Mouse (Mus musculus): ENCODE measurements around the gene Nup107. TPM values are rescaled to one million over a fixed set of nuclear protein-coding genes. Genes with fewer than 3 reads are reported as not detected.

The Nup107 gene
- polyA plus RNA-seq, 1 experiment from 2014 or later: 64.8 TPM

DNA sequence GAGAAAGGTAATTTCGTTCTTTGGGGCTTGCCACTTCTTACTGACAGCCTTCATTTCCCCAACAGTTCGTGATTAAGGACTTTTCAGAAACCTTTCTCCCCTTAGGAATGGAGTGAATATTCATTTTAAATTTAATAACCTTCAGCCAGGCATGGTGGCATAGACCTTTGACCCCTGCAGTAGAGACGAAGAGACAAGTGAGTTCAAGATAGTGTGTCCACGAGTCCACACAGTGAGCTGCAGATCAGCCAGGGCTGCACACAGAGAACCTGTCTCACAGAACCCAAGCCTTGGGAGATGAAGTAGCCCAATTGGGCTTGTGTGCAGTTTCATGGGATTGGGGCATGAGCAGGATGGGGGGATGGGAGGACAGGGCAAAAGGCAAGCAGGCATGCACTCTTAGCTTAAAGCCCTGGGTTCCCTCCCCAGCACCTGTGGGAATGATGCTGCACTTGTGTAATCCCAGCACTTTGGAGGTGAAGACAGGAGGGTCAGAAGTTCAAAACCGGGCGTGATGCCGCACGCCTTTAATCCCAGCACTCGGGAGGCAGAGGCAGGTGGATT lies 80.2 kb downstream of the Nup107 start:
- Histone ChIP-seq H3K9me3 (ENCODE audit: control insufficient read depth, low read length) (no peaks in the 10 kb centered on the region), H3K4me1 (replicated peaks; ENCODE audit: control insufficient read depth, insufficient read depth, low read length) (peaks cover 13% of the 10 kb centered on the region), H3K27me3 (ENCODE audit: control insufficient read depth, insufficient read depth, low read depth, low read length) (no peaks in the 10 kb centered on the region)

DNA sequence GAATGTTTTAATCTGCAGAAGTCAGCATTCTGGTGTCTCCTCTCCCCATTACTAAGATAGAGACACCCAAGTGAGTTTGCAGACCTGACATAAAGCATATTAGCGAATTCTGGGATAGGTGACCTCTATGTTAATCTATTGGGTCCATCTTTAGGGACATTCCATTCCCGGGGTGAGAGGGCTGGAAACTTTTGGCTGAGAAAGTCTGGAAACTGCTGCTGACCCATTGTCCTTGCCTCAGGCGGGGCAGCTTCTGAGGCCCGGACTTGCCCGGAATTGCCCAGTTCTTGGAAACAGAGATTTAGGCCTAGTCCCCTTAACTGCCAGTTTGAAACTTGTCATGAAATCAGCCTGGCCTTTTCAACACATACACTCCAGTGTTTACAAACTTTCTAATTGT lies 81.1 kb downstream of the Nup107 start:
- H3K4me1 ChIP-seq (replicated peaks; ENCODE audit: control insufficient read depth, insufficient read depth, low read length): peaks cover 15% of the 10 kb centered on the region
- no peaks in the 10 kb centered on the region for H3K27me3 ChIP-seq (ENCODE audit: control insufficient read depth, insufficient read depth, low read depth, low read length)
- H3K4me3 ChIP-seq (ENCODE audit: low read length): peak overlapping the region; percentile 99
- 61% methylated on average over 5 of the region's 5 CpGs for WGBS
- ATAC-seq (ENCODE audit: low read depth): no peak
- no peaks in the 10 kb centered on the region for H3K9me3 ChIP-seq (ENCODE audit: control insufficient read depth, low read length)
- peak overlapping the region; percentile 40; the same call in 1 of the 2 replicates for H3K9ac ChIP-seq (ENCODE audit: low read length)
- H3K27ac ChIP-seq (ENCODE audit: low read length): no peak overlapping the region
- H3K36me3 ChIP-seq (ENCODE audit: control insufficient read depth, insufficient read depth, low read length): peaks cover 12% of the 10 kb centered on the region; the same call in 1 of the 2 replicates
- peak overlapping the region; percentile 74 for H3K4me2 ChIP-seq (ENCODE audit: low read depth, low read length)

More for the DNA sequence above, 80.2 kb downstream of the Nup107 start:
- peaks cover 5% of the 10 kb centered on the region; the same call in 1 of the 2 replicates for H3K36me3 ChIP-seq (ENCODE audit: control insufficient read depth, insufficient read depth, low read length)
- H3K4me2 ChIP-seq (ENCODE audit: low read depth, low read length): no peak overlapping the region
- WGBS: 86% methylated on average over 9 of the region's 9 CpGs
- no peak overlapping the region for H3K27ac ChIP-seq (ENCODE audit: low read length)
- no peak overlapping the region for H3K9ac ChIP-seq (ENCODE audit: low read length)
- H3K4me3 ChIP-seq (ENCODE audit: low read length): no peak overlapping the region
- ATAC-seq (ENCODE audit: low read depth): no peak

DNA sequence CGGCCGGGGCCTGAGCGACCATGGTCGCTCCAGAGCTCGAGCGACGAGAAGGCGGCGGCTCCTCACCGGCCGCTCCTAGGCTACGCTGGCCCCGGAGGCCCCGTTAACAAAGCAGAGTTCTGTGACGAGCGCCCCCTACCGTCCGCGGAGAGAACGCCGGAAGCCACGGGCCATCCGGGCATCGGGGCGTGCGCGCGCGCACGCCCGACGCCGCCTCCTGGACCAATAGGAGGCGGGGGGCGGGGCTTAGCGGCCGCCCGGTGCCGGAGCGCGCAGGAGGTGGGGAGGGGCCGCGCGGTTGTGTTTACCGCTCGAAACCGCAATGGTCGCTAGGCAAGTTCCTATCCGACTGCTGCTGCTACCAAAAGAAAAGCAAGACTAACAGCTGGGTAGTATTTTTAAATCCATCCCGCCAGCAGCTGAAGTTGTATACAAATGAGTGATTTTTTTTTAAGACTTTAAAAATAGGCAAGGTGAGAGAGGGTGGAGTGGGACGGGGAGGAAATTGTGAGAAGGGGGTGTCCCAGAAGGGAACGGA lies 81.8 kb downstream of the Nup107 start, which contains the start of gene Mdm2:
TSS of gene Mdm2 (minus strand) at position 155 of the 538 bp plus-strand sequence.
- H3K4me1 ChIP-seq (replicated peaks; ENCODE audit: control insufficient read depth, insufficient read depth, low read length): peaks cover 16% of the 10 kb centered on the region
- no peaks in the 10 kb centered on the region for H3K9me3 ChIP-seq (ENCODE audit: control insufficient read depth, low read length)
- peaks cover 15% of the 10 kb centered on the region; the same call in 1 of the 2 replicates for H3K36me3 ChIP-seq (ENCODE audit: control insufficient read depth, insufficient read depth, low read length)
- H3K4me3 ChIP-seq (ENCODE audit: low read length): peak within 1 kb of the TSS; percentile 99
- H3K27ac ChIP-seq (ENCODE audit: low read length): peak within 1 kb of the TSS; percentile 98
- peak within 1 kb of the TSS; percentile 100 for H3K9ac ChIP-seq (ENCODE audit: low read length)
- under 1% methylated on average over 51 of the region's 52 CpGs for WGBS
- H3K27me3 ChIP-seq (ENCODE audit: control insufficient read depth, insufficient read depth, low read depth, low read length): no peaks in the 10 kb centered on the region
- ATAC-seq (ENCODE audit: low read depth): peak; percentile 89
- peak within 1 kb of the TSS; percentile 74 for H3K4me2 ChIP-seq (ENCODE audit: low read depth, low read length)

DNA sequence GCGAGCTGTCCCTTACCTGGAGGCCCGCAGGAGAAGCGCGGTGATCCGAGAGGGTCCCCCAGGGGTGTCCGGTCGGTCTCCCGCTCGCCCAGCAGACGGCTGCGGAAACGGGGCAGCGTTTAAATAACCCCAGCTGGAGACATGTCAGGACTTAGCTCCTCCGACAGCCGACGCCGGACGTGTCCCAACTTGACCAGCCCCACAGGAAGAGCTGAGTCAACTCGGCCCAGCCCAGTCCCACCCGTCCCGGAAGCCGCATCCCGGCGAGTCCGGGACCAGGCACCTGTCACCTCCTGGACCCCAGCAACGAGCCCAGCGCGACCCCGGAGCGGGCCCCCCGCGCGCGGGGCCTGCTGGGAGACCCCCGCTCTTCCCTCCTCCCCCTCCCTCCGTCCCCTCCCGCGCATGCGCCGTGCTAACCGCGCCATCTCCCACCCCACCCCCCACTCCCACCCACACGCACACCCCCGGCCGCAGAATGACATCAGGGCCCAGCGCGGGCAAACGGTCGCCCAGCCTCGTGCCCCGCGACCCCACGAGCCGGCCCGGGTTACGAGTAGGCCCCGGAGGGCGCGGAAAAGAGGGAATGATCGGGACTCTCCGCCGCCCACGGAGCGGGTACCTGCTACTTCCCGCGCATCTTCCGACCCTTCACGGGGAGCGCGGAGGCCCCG lies 82.4 kb downstream of the Nup107 start:
- peaks cover 17% of the 10 kb centered on the region; the same call in 1 of the 2 replicates for H3K36me3 ChIP-seq (ENCODE audit: control insufficient read depth, insufficient read depth, low read length)
- H3K4me2 ChIP-seq (ENCODE audit: low read depth, low read length): peak overlapping the region; percentile 65
- no peaks in the 10 kb centered on the region for H3K9me3 ChIP-seq (ENCODE audit: control insufficient read depth, low read length)
- no peaks in the 10 kb centered on the region for H3K27me3 ChIP-seq (ENCODE audit: control insufficient read depth, insufficient read depth, low read depth, low read length)
- peak overlapping the region; percentile 99 for H3K4me3 ChIP-seq (ENCODE audit: low read length)
- peak overlapping the region; percentile 98 for H3K27ac ChIP-seq (ENCODE audit: low read length)
- ATAC-seq (ENCODE audit: low read depth): peak; percentile 84
- peaks cover 16% of the 10 kb centered on the region for H3K4me1 ChIP-seq (replicated peaks; ENCODE audit: control insufficient read depth, insufficient read depth, low read length)
- peak overlapping the region; percentile 100 for H3K9ac ChIP-seq (ENCODE audit: low read length)
- WGBS: under 1% methylated on average over 54 of the region's 71 CpGs

DNA sequence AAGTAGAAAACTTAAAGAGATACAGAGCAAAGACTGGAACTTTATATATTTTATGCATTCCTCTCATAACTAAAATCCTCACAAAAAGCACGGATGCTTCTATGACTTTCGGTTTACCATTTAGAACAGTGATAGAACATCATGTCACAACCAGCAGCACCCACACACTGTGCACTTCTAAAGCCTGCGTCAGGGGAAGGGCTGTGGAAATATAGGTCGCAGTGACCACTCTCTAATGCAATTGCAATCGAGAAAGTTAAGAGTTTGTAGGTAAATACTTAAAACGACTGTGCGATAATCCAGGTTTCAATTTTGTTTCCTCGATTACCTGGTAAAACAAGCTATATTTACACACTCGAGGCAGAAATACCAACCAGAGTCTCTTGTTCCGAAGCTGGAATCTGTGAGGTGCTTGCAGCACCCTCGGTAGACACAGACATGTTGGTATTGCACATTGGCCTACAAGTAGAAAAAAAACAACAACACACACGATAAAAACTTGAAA lies 83.1 kb downstream of the Nup107 start:
- H3K27ac ChIP-seq (ENCODE audit: low read length): no peak overlapping the region
- peaks cover 16% of the 10 kb centered on the region for H3K4me1 ChIP-seq (replicated peaks; ENCODE audit: control insufficient read depth, insufficient read depth, low read length)
- WGBS: 28% methylated on average over 12 of the region's 12 CpGs
- peaks cover 23% of the 10 kb centered on the region for H3K36me3 ChIP-seq (ENCODE audit: control insufficient read depth, insufficient read depth, low read length)
- peak overlapping the region; percentile 100 for H3K9ac ChIP-seq (ENCODE audit: low read length)
- H3K27me3 ChIP-seq (ENCODE audit: control insufficient read depth, insufficient read depth, low read depth, low read length): no peaks in the 10 kb centered on the region
- no peaks in the 10 kb centered on the region for H3K9me3 ChIP-seq (ENCODE audit: control insufficient read depth, low read length)
- peak overlapping the region; percentile 99 for H3K4me3 ChIP-seq (ENCODE audit: low read length)
- no peak for ATAC-seq (ENCODE audit: low read depth)
- H3K4me2 ChIP-seq (ENCODE audit: low read depth, low read length): peak overlapping the region; percentile 65

DNA sequence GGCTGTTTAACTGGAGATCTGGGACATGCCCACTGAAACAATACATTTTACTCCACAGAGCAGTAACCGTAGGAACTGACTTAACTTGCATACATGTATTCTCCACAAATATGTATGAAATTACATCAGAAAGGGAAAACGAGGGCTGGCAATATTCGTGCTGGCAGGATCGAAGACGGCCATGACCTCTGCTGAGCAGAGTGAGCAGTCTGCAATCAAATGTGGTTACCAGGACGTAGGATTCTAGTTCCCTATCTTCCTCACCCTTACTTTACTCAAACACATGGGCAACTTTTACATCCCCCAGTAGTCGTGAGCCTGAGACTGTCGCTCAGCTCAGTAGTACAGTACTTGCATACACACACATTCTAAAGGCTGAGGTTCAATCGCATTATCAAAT lies 83.6 kb downstream of the Nup107 start:
- Histone ChIP-seq H3K27me3 (ENCODE audit: control insufficient read depth, insufficient read depth, low read depth, low read length) (no peaks in the 10 kb centered on the region), H3K4me2 (ENCODE audit: low read depth, low read length) (peak overlapping the region; percentile 65), H3K4me1 (replicated peaks; ENCODE audit: control insufficient read depth, insufficient read depth, low read length) (peaks cover 16% of the 10 kb centered on the region), H3K36me3 (ENCODE audit: control insufficient read depth, insufficient read depth, low read length) (peaks cover 23% of the 10 kb centered on the region), H3K4me3 (ENCODE audit: low read length) (peak overlapping the region; percentile 99), H3K9me3 (ENCODE audit: control insufficient read depth, low read length) (no peaks in the 10 kb centered on the region), H3K9ac (ENCODE audit: low read length) (0 out of 2 replicates have a peak overlapping the region, but pooled peaks have one; percentile 12), H3K27ac (ENCODE audit: low read length) (no peak overlapping the region)
- 73% methylated on average over 9 of the region's 9 CpGs for WGBS
- ATAC-seq (ENCODE audit: low read depth): no peak

DNA sequence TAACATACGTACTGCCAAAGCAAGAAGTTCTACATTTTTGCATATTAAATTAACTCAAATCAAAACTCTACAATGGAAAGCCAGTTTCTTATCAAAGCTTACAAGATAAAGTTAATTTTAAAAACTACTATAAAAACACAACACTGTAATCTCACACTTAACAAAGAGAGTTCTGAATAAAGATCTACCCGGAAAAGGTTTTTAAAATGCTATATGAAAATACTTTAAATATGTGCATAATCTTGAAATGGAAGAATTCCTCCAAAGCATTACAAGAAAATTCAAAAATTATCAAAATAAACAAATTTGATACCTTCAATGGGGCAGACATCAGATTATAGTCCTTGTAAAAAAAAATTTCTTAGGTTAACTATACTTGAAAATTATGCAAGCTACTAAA lies 84.1 kb downstream of the Nup107 start:
- WGBS: 93% methylated on average over 2 of the region's 2 CpGs
- peak overlapping the region; percentile 99; the same call in 1 of the 2 replicates for H3K4me3 ChIP-seq (ENCODE audit: low read length)
- no peak overlapping the region for H3K27ac ChIP-seq (ENCODE audit: low read length)
- H3K9me3 ChIP-seq (ENCODE audit: control insufficient read depth, low read length): no peaks in the 10 kb centered on the region
- H3K4me2 ChIP-seq (ENCODE audit: low read depth, low read length): no peak overlapping the region
- H3K4me1 ChIP-seq (replicated peaks; ENCODE audit: control insufficient read depth, insufficient read depth, low read length): peaks cover 16% of the 10 kb centered on the region
- H3K36me3 ChIP-seq (ENCODE audit: control insufficient read depth, insufficient read depth, low read length): peaks cover 25% of the 10 kb centered on the region
- no peak overlapping the region for H3K9ac ChIP-seq (ENCODE audit: low read length)
- ATAC-seq (ENCODE audit: low read depth): no peak
- H3K27me3 ChIP-seq (ENCODE audit: control insufficient read depth, insufficient read depth, low read depth, low read length): no peaks in the 10 kb centered on the region

DNA sequence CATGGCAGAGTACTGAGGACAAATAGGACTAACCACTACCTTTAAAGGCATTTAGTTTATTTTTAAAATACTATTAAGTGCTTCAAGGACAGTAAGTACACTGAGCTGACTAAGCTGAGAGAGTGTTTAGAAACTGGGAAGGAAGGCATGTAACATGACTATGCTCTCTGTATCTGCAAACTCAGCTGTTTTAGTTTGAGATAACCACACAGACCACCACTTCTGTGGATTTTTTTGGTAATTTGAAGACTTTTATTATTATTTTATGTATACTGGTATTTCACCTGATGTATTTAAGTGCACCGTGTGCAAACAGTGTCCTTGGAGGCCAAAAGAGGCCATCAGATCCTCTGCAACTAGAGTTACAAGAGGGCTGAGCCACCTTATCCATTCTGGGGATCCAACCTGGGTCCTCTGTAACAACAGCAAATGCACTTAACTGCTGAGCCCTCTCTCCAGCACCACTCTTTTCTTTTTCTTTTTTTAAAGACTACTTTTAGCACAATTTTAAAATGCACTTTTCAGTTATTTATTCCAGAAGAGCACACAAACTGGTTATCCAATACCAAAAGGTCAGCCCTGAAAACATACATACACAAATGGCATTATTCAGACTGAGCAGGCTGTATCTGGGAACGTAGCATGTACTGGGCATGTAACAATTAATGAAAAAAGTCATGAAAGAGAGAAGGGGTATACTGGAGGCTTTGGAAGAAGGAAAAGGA lies 85.2 kb downstream of the Nup107 start:
- Histone ChIP-seq H3K36me3 (ENCODE audit: control insufficient read depth, insufficient read depth, low read length) (peaks cover 31% of the 10 kb centered on the region), H3K9me3 (ENCODE audit: control insufficient read depth, low read length) (no peaks in the 10 kb centered on the region), H3K27ac (ENCODE audit: low read length) (no peak overlapping the region), H3K4me1 (replicated peaks; ENCODE audit: control insufficient read depth, insufficient read depth, low read length) (peaks cover 16% of the 10 kb centered on the region), H3K9ac (ENCODE audit: low read length) (no peak overlapping the region), H3K4me2 (ENCODE audit: low read depth, low read length) (no peak overlapping the region), H3K27me3 (ENCODE audit: control insufficient read depth, insufficient read depth, low read depth, low read length) (no peaks in the 10 kb centered on the region), H3K4me3 (ENCODE audit: low read length) (no peak overlapping the region)
- 86% methylated on average over 2 of the region's 2 CpGs for WGBS
- no peak for ATAC-seq (ENCODE audit: low read depth)

DNA sequence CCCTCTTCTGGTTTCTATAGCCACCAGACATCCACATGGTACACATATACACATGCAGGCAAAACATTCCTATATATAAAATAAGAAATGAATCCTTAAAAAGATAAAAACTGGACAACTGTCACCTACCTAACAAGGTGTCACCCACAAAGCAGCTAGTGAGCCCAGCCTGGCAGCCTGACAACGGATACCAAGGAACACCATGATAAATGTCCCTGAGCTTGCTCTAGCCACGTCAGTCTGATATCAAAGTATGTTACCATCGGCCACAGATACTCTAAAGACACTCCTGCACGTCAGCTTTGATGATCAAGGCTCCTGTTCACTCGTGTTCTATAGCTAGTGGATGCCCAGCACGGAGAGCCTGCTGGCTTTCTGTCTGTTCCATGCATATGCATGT lies 86.1 kb downstream of the Nup107 start:
- H3K4me3 ChIP-seq (ENCODE audit: low read length): no peak overlapping the region
- no peaks in the 10 kb centered on the region for H3K9me3 ChIP-seq (ENCODE audit: control insufficient read depth, low read length)
- H3K36me3 ChIP-seq (ENCODE audit: control insufficient read depth, insufficient read depth, low read length): peaks cover 37% of the 10 kb centered on the region
- no peak overlapping the region for H3K27ac ChIP-seq (ENCODE audit: low read length)
- H3K4me1 ChIP-seq (replicated peaks; ENCODE audit: control insufficient read depth, insufficient read depth, low read length): peaks cover 15% of the 10 kb centered on the region
- H3K9ac ChIP-seq (ENCODE audit: low read length): no peak overlapping the region
- WGBS: 83% methylated on average over 6 of the region's 6 CpGs
- no peak for ATAC-seq (ENCODE audit: low read depth)
- H3K27me3 ChIP-seq (ENCODE audit: control insufficient read depth, insufficient read depth, low read depth, low read length): no peaks in the 10 kb centered on the region
- no peak overlapping the region for H3K4me2 ChIP-seq (ENCODE audit: low read depth, low read length)

Data from lung, embryonic 16.5 days (tissue).